Mouse (Mus musculus) spleen, postnatal 4 days (tissue): Measurements from ENCODE around the gene Ciita.
A peak's percentile ranks its signal among the peaks of the same experiment; 100 is the strongest.

Source experiments
- DNase-seq, 2 experiments: peaks; one replicate each; pipeline ENCODE4 v3.0.0; 2022; ENCODE audit warnings: low spot score in 2 of 2

Gene Ciita

GRCm38 (mm10) chr16:10551592-10551991 is 71.7 kb downstream of the Ciita start:
- no peak for DNase-seq

GRCm38 (mm10) chr16:10553858-10554257 is 74.0 kb downstream of the Ciita start:
- no peak for DNase-seq

DNA sequence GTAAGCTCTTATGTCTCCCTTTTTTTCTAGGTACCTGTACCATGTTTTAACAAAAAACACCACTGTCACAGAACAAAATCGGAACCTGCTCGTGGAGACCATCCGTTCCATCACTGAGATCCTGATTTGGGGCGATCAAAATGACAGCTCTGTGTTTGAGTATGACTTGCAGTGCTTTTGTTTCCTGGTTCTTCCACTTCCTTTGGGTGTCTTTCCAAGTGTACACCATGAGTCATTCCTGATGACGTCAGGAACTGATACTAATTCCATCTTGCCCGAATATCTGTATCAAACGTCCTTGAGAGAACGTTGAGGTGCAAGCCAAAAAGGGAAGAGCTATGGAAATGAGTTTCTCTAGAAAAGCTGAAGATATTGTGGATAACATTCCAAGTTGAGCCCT is 80.1 kb downstream of the Ciita start:
- no peak for DNase-seq

DNA sequence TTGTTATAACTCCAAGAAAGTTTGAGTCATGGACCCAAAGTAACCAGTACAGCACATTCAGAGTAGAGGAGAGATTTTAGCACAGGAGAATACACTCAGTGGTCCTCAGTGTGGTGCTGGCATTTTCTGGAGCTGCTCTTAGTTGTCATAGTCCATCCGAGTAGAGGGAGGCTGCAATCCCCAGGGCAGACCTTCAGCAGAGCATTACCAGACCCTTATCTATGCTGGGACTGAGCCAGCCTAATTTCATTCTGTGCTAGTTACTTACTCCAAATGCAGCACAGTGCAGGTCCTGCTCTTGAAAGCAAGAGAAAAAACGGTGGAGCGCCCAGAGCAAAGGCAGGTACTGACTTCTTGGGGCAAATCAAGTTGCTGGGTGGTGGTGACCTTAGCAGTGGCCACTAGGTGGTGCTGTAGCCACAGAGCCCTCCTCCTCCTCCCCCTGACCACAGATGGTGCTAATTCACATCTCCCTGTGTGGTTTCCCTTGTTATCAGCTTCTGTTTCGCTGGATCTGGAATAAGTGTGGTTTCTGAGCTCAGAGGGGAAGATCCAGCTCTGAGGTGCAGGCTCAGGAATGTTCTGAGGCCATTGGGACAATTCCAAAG is 85.5 kb downstream of the Ciita start:
- DNase-seq, result peak; percentile 60 to 85

DNA sequence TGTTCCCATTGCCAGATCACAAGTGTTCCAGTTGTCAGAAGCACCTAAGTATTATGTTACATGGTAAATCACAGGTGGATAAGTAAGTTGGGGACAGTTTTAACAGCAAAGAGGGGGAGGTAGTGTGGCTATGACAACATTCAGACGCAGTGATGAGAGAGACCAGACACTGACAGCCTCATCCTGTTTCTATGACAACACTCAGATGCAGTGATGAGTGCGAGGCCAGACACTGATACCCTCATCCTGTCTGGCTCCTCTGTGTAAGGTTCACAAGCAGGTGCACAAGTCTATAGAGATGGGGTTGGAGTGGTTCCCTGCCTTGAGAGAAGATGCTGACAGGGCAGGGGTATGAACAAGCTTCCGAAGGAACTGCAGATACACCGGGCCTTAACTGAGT is 87.3 kb downstream of the Ciita start:
- DNase-seq, result no peak

DNA sequence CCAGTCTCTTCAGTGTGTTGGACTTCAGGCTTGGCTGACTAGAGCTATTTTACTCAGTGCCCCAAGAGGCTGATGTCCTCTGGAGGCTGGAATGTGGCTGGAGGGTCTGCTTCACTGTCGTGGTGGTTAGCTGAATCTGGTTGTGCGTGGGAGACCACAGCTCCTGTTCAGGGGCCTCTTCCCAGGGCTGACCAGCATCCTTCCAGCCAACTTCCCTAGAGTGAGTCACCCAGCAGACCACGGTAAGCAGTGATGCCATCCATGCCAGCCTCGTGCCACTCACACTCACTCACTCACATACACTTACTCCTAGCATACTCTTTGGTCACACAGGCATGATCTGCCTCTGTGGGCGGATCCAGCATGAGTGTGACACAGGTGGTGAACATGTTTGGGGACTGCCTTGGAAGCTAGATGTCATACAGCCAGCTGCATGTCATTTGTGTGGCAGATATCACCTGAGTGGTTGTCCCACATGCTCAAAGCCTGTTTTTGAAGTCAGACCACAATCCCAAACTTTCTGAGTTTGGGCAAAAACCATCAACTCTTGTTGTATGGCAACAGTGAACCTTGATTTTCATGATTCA is 90.0 kb downstream of the Ciita start:
- DNase-seq, result no peak

GRCm38 (mm10) chr16:10570708-10571107 is 90.8 kb downstream of the Ciita start:
- peak; percentile 37 to 75 for DNase-seq

DNA sequence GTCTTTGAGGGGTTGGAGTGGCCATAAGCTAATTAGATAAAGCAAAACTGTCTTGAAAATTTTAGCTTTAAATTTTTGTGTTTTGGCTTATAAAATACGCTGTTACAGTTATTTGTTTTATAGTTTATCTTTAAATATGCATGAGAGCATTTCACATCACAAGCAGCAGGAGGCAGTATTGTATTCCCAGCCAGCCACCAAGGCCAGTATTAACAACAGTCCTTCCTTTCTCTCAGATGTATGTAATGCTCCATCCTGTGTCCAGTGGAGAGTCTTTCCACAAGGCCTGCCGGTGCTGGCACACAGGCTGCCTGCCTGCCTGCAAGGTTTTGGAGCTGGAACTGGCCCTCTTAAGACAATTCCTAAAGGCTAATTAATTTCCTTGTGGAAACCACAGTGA is 92.0 kb downstream of the Ciita start:
- no peak for DNase-seq

DNA sequence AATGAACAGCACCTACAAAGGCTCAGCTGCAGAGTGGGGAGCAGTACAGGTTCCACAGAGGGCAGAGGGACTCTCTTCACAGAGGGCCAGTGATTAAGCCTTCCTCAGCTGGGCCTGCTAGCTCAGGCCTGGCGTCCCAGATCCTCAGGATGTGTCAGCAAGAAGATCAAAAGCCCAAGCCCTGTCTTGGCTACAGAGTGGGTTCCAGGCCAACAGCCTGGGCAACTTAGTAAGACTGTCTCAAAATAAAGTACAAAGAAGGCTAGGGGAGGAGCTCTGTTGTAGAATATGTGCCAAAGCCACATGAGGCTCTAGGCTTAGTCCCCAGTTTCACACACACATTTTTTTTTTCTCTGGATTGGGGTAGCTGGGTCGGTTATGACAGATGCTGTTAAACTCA is 95.1 kb downstream of the Ciita start:
- no peak for DNase-seq

DNA sequence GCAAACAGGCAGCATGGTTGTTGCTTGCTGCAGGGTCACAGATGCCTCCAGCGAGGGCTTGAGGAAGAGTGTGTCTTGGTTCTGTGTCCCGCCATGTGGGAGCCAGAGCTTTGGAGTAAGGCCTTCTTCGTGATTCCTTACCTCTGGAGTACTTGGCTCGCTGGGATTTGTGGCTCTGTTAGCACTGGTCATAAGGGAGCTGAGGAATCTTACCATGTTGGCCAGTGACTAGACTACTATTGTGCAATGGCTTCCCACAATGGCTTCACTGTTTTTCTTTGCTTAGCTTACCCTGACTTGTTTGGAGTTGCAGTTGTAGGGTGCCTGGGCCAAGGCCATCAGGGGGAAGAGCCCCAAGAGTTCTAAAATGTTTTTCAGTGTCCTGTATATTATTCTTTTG is 96.1 kb downstream of the Ciita start:
- no peak for DNase-seq

- DNase-seq, result no peak
Measured at GRCm38 (mm10) chr16:10577548-10577947, 97.7 kb downstream of the Ciita start.
